Mouse (Mus musculus) kidney, postnatal 36 days (tissue): ENCODE results near the gene Hdhd5.
A peak's percentile ranks its signal among the peaks of the same experiment; 100 is the strongest.

ENCODE experiments used
- DNase-seq, 2 experiments: peaks; one replicate each; pipeline ENCODE4 v3.0.0; 2021 to 2022; ENCODE audit warnings: mixed read lengths in 2 of 2

Gene Hdhd5

GRCm38 (mm10) chr6:120482021-120482420 is 49.1 kb downstream of the Hdhd5 start:
- no peak for DNase-seq

- peak in 1 of 2 experiments; percentile 69 for DNase-seq
Observed at GRCm38 (mm10) chr6:120481538-120481937, 49.6 kb downstream of the Hdhd5 start.

- DNase-seq = no peak
Observed at GRCm38 (mm10) chr6:120480361-120480760, 50.8 kb downstream of the Hdhd5 start.

- no peak for DNase-seq
Observed at GRCm38 (mm10) chr6:120479302-120479701, 51.8 kb downstream of the Hdhd5 start.

- peak; percentile 65 to 75 for DNase-seq
Observed at GRCm38 (mm10) chr6:120475288-120475687, 55.8 kb downstream of the Hdhd5 start.

GRCm38 (mm10) chr6:120473427-120473826 is 57.7 kb downstream of the Hdhd5 start:
- peak; percentile 57 to 65 for DNase-seq

GRCm38 (mm10) chr6:120472455-120473140 is 58.5 kb downstream of the Hdhd5 start:
- no peak for DNase-seq

- no peak for DNase-seq
Observed at GRCm38 (mm10) chr6:120471991-120472441, 59.1 kb downstream of the Hdhd5 start.

- no peak for DNase-seq
Observed at GRCm38 (mm10) chr6:120470666-120471065, 60.5 kb downstream of the Hdhd5 start.

- no peak for DNase-seq
Observed at GRCm38 (mm10) chr6:120469770-120470169, 61.3 kb downstream of the Hdhd5 start.

GRCm38 (mm10) chr6:120469268-120469667 is 61.9 kb downstream of the Hdhd5 start:
- no peak for DNase-seq

- DNase-seq = no peak
Observed at GRCm38 (mm10) chr6:120468259-120468658, 62.9 kb downstream of the Hdhd5 start.

GRCm38 (mm10) chr6:120466609-120467329 is 64.3 kb downstream of the Hdhd5 start:
- peak; percentile 56 to 73 for DNase-seq

GRCm38 (mm10) chr6:120465393-120465792 is 65.7 kb downstream of the Hdhd5 start:
- DNase-seq = no peak

- no peak for DNase-seq
Observed at GRCm38 (mm10) chr6:120464406-120464939, 66.6 kb downstream of the Hdhd5 start.

- DNase-seq = peak; percentile 51 to 72
Observed at GRCm38 (mm10) chr6:120463884-120464283, 67.2 kb downstream of the Hdhd5 start.

GRCm38 (mm10) chr6:120463086-120463871 is 67.8 kb downstream of the Hdhd5 start, which contains the start of gene Il17ra:
Il17ra (plus strand) TSS chr6:120463247.
- peak; percentile 85 to 91 for DNase-seq

- no peak for DNase-seq
Observed at GRCm38 (mm10) chr6:120462251-120462650, 68.9 kb downstream of the Hdhd5 start.

GRCm38 (mm10) chr6:120461217-120461616 is 69.9 kb downstream of the Hdhd5 start:
- DNase-seq = no peak
